Mouse (Mus musculus): ENCODE measurements around the gene Astn2. TPM values are rescaled to one million over a fixed set of nuclear protein-coding genes. Genes with fewer than 3 reads are reported as not detected.

Astn2 gene
- polyA plus RNA-seq, 1 experiment = 0.65 TPM

GRCm38 (mm10) chr4:66403116-66403707, 1.2 kb downstream of the Astn2 start:
- Histone ChIP-seq H3K27me3 (ENCODE audit: control insufficient read depth, insufficient read depth, low read length) (peaks cover 5% of the 10 kb centered on the region), H3K4me3 (ENCODE audit: control insufficient read depth, insufficient read depth, low read length) (no peak overlapping the region), H3K27ac (ENCODE audit: control insufficient read depth, insufficient read depth, low read length) (no peak overlapping the region), H3K36me3 (ENCODE audit: control insufficient read depth, insufficient read depth, low read length) (no peaks in the 10 kb centered on the region), H3K4me1 (replicated peaks; ENCODE audit: control insufficient read depth, insufficient read depth, low read length) (no peaks in the 10 kb centered on the region)
- 7% methylated on average over 22 of the region's 22 CpGs for WGBS
- no peak for TF ChIP-seq CTCF (IDR thresholded peaks at IDR 0.05; ENCODE audit: borderline replicate concordance, control insufficient read depth, extremely low read depth, insufficient read depth, low read length, poor library complexity)
- TF ChIP-seq POLR2A (IDR thresholded peaks at IDR 0.05; ENCODE audit: control insufficient read depth, extremely low read depth, insufficient read depth, low read length, poor library complexity) = no peak
- no peak for DNase-seq

- DNase-seq = no peak
- Histone ChIP-seq H3K36me3 (ENCODE audit: control insufficient read depth, insufficient read depth, low read length) (no peaks in the 10 kb centered on the region), H3K4me1 (replicated peaks; ENCODE audit: control insufficient read depth, insufficient read depth, low read length) (no peaks in the 10 kb centered on the region), H3K4me3 (ENCODE audit: control insufficient read depth, insufficient read depth, low read length) (no peak overlapping the region), H3K27me3 (ENCODE audit: control insufficient read depth, insufficient read depth, low read length) (peaks cover 5% of the 10 kb centered on the region), H3K27ac (ENCODE audit: control insufficient read depth, insufficient read depth, low read length) (no peak overlapping the region)
- TF ChIP-seq CTCF (IDR thresholded peaks at IDR 0.05; ENCODE audit: borderline replicate concordance, control insufficient read depth, extremely low read depth, insufficient read depth, low read length, poor library complexity) = no peak
- no peak for TF ChIP-seq POLR2A (IDR thresholded peaks at IDR 0.05; ENCODE audit: control insufficient read depth, extremely low read depth, insufficient read depth, low read length, poor library complexity)
- 4% methylated on average over 24 of the region's 24 CpGs for WGBS
Measured at GRCm38 (mm10) chr4:66402611-66403010, 1.8 kb downstream of the Astn2 start.

- Histone ChIP-seq H3K4me3 (ENCODE audit: control insufficient read depth, insufficient read depth, low read length) (no peak overlapping the region), H3K27ac (ENCODE audit: control insufficient read depth, insufficient read depth, low read length) (no peak overlapping the region), H3K27me3 (ENCODE audit: control insufficient read depth, insufficient read depth, low read length) (peaks cover 5% of the 10 kb centered on the region), H3K4me1 (replicated peaks; ENCODE audit: control insufficient read depth, insufficient read depth, low read length) (no peaks in the 10 kb centered on the region), H3K36me3 (ENCODE audit: control insufficient read depth, insufficient read depth, low read length) (no peaks in the 10 kb centered on the region)
- WGBS = 38% methylated on average over 8 of the region's 8 CpGs
- TF ChIP-seq POLR2A (IDR thresholded peaks at IDR 0.05; ENCODE audit: control insufficient read depth, extremely low read depth, insufficient read depth, low read length, poor library complexity) (no peak), CTCF (IDR thresholded peaks at IDR 0.05; ENCODE audit: borderline replicate concordance, control insufficient read depth, extremely low read depth, insufficient read depth, low read length, poor library complexity) (no peak)
- DNase-seq = no peak
Measured at GRCm38 (mm10) chr4:66401186-66401681, 3.2 kb downstream of the Astn2 start.

GRCm38 (mm10) chr4:66399066-66399465, 5.3 kb downstream of the Astn2 start:
- Histone ChIP-seq H3K27ac (ENCODE audit: control insufficient read depth, insufficient read depth, low read length) (no peak overlapping the region), H3K4me3 (ENCODE audit: control insufficient read depth, insufficient read depth, low read length) (no peak overlapping the region), H3K36me3 (ENCODE audit: control insufficient read depth, insufficient read depth, low read length) (no peaks in the 10 kb centered on the region), H3K4me1 (replicated peaks; ENCODE audit: control insufficient read depth, insufficient read depth, low read length) (no peaks in the 10 kb centered on the region), H3K27me3 (ENCODE audit: control insufficient read depth, insufficient read depth, low read length) (peaks cover 3% of the 10 kb centered on the region)
- DNase-seq = no peak
- 53% methylated on average over 4 of the region's 4 CpGs for WGBS
- no peak for TF ChIP-seq CTCF (IDR thresholded peaks at IDR 0.05; ENCODE audit: borderline replicate concordance, control insufficient read depth, extremely low read depth, insufficient read depth, low read length, poor library complexity)
- no peak for TF ChIP-seq POLR2A (IDR thresholded peaks at IDR 0.05; ENCODE audit: control insufficient read depth, extremely low read depth, insufficient read depth, low read length, poor library complexity)

GRCm38 (mm10) chr4:66397216-66397615, 7.2 kb downstream of the Astn2 start:
- H3K4me3 ChIP-seq (ENCODE audit: control insufficient read depth, insufficient read depth, low read length) = no peak overlapping the region
- no peaks in the 10 kb centered on the region for H3K36me3 ChIP-seq (ENCODE audit: control insufficient read depth, insufficient read depth, low read length)
- no peak overlapping the region for H3K27ac ChIP-seq (ENCODE audit: control insufficient read depth, insufficient read depth, low read length)
- H3K27me3 ChIP-seq (ENCODE audit: control insufficient read depth, insufficient read depth, low read length) = no peaks in the 10 kb centered on the region
- H3K4me1 ChIP-seq (replicated peaks; ENCODE audit: control insufficient read depth, insufficient read depth, low read length) = no peaks in the 10 kb centered on the region
- DNase-seq = no peak
- TF ChIP-seq CTCF (IDR thresholded peaks at IDR 0.05; ENCODE audit: borderline replicate concordance, control insufficient read depth, extremely low read depth, insufficient read depth, low read length, poor library complexity) (no peak), POLR2A (IDR thresholded peaks at IDR 0.05; ENCODE audit: control insufficient read depth, extremely low read depth, insufficient read depth, low read length, poor library complexity) (no peak)

- H3K36me3 ChIP-seq (ENCODE audit: control insufficient read depth, insufficient read depth, low read length) = no peaks in the 10 kb centered on the region
- TF ChIP-seq POLR2A (IDR thresholded peaks at IDR 0.05; ENCODE audit: control insufficient read depth, extremely low read depth, insufficient read depth, low read length, poor library complexity) (no peak), CTCF (IDR thresholded peaks at IDR 0.05; ENCODE audit: borderline replicate concordance, control insufficient read depth, extremely low read depth, insufficient read depth, low read length, poor library complexity) (no peak)
- no peak overlapping the region for H3K4me3 ChIP-seq (ENCODE audit: control insufficient read depth, insufficient read depth, low read length)
- DNase-seq = no peak
- H3K27me3 ChIP-seq (ENCODE audit: control insufficient read depth, insufficient read depth, low read length) = no peaks in the 10 kb centered on the region
- H3K4me1 ChIP-seq (replicated peaks; ENCODE audit: control insufficient read depth, insufficient read depth, low read length) = no peaks in the 10 kb centered on the region
- no peak overlapping the region for H3K27ac ChIP-seq (ENCODE audit: control insufficient read depth, insufficient read depth, low read length)
- WGBS = 82% methylated on average over 4 of the region's 4 CpGs
Measured at GRCm38 (mm10) chr4:66393294-66393693, 11.1 kb downstream of the Astn2 start.

- Histone ChIP-seq H3K27me3 (ENCODE audit: control insufficient read depth, insufficient read depth, low read length) (no peaks in the 10 kb centered on the region), H3K27ac (ENCODE audit: control insufficient read depth, insufficient read depth, low read length) (no peak overlapping the region), H3K36me3 (ENCODE audit: control insufficient read depth, insufficient read depth, low read length) (no peaks in the 10 kb centered on the region), H3K4me1 (replicated peaks; ENCODE audit: control insufficient read depth, insufficient read depth, low read length) (no peaks in the 10 kb centered on the region), H3K4me3 (ENCODE audit: control insufficient read depth, insufficient read depth, low read length) (no peak overlapping the region)
- no peak for DNase-seq
- WGBS = 52% methylated on average over 4 of the region's 4 CpGs
- TF ChIP-seq POLR2A (IDR thresholded peaks at IDR 0.05; ENCODE audit: control insufficient read depth, extremely low read depth, insufficient read depth, low read length, poor library complexity) = no peak
- TF ChIP-seq CTCF (IDR thresholded peaks at IDR 0.05; ENCODE audit: borderline replicate concordance, control insufficient read depth, extremely low read depth, insufficient read depth, low read length, poor library complexity) = no peak
Measured at GRCm38 (mm10) chr4:66390480-66390879, 13.9 kb downstream of the Astn2 start.
